Mouse (Mus musculus): ENCODE data around the gene Foxa2.

Gene Foxa2

GRCm38 (mm10) chr2:148038366-148039310, 8.1 kb downstream of the Foxa2 start:
- DNase-seq, result no peak

GRCm38 (mm10) chr2:148036611-148037160, 10.1 kb downstream of the Foxa2 start:
- DNase-seq, result no peak

- DNase-seq, result no peak
Observed at GRCm38 (mm10) chr2:148030991-148031675, 15.6 kb downstream of the Foxa2 start.

- DNase-seq, result no peak
Observed at GRCm38 (mm10) chr2:148030613-148030935, 16.2 kb downstream of the Foxa2 start.

- no peak for DNase-seq
Observed at GRCm38 (mm10) chr2:148029751-148030612, 16.8 kb downstream of the Foxa2 start.

- no peak for DNase-seq
Observed at GRCm38 (mm10) chr2:148029050-148029608, 17.6 kb downstream of the Foxa2 start.

- no peak for DNase-seq
Observed at GRCm38 (mm10) chr2:148026366-148026765, 20.4 kb downstream of the Foxa2 start.

- no peak for DNase-seq
Observed at GRCm38 (mm10) chr2:148025481-148025880, 21.3 kb downstream of the Foxa2 start.

GRCm38 (mm10) chr2:148024268-148024935, 22.4 kb downstream of the Foxa2 start:
- no peak for DNase-seq

GRCm38 (mm10) chr2:148023340-148023806, 23.4 kb downstream of the Foxa2 start:
- no peak for DNase-seq

GRCm38 (mm10) chr2:148021919-148022570, 24.7 kb downstream of the Foxa2 start:
- no peak for DNase-seq

- DNase-seq, result no peak
Observed at GRCm38 (mm10) chr2:148021016-148021415, 25.8 kb downstream of the Foxa2 start.

- DNase-seq, result no peak
Observed at GRCm38 (mm10) chr2:148020125-148020524, 26.6 kb downstream of the Foxa2 start.

GRCm38 (mm10) chr2:148017782-148018690, 28.7 kb downstream of the Foxa2 start:
- DNase-seq, result no peak

- no peak for DNase-seq
Observed at GRCm38 (mm10) chr2:148013382-148013781, 33.4 kb downstream of the Foxa2 start.

- DNase-seq, result no peak
Observed at GRCm38 (mm10) chr2:148009049-148009448, 37.7 kb downstream of the Foxa2 start.

GRCm38 (mm10) chr2:148004554-148005521, 41.9 kb downstream of the Foxa2 start:
- no peak for DNase-seq

GRCm38 (mm10) chr2:148003511-148003910, 43.3 kb downstream of the Foxa2 start:
- no peak for DNase-seq

All from kidney, adult 11 months (tissue).